Mouse (Mus musculus): ENCODE results near the gene Siah1a.

GRCm38 (mm10) chr8:86726959-86727358 is 18.8 kb downstream of the Siah1a start:
- TF ChIP-seq CTCF (conservative IDR thresholded peaks at IDR 0.05; ENCODE audit: low read length) (no peak), POU5F1 (IDR thresholded peaks at IDR 0.05; ENCODE audit: borderline replicate concordance, low read length) (no peak), NANOG (IDR thresholded peaks at IDR 0.05; ENCODE audit: borderline replicate concordance, low read length) (no peak)

Data from E14TG2a.4 (cell line).